Mouse (Mus musculus): ENCODE measurements around the gene Olfr670. TPM values are rescaled to one million over a fixed set of nuclear protein-coding genes. Genes with fewer than 3 reads are reported as not detected.
"Not testable (repeated sequence)": the region's sequence is repeated elsewhere in the genome, so short reads cannot be mapped to it uniquely, and the experiment has no call there.

The Olfr670 gene
- not detected in 2 replicates for total RNA-seq (2014; rRNA removed; ENCODE audit: low replicate concordance)
- not detected in 2 replicates for polyA plus RNA-seq (2015; fragmentation: Nextera tagmentation; extraction: Ambion mirVana)

DNA sequence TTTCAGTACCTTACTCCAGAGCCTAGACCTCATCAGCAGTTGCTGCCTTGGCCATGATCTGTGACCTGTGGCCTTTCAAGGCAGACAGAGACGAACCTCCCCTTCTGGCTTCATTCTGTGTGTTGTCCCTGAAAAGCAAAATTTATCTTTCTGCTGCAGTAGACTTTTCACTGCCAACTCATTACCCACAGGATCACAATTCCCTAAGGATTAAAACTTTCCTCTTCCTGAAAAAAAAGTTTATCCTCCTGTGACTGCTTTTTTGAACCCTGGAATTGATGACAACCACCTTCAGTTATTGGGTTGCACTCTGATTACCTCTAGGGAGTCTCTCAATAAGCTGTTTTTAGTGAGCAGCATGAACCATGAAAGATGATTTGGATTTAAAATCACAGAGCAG is at the start of gene Olfr670:
Olfr670 (minus strand) TSS at position 101 of the 400 bp plus-strand sequence.
- no peak within 1 kb of the TSS for H3K27ac ChIP-seq (ENCODE audit: low read depth)
- H3K9ac ChIP-seq (replicated peaks; ENCODE audit: low read depth, low read length) = no peak within 1 kb of the TSS
- DNase-seq (ENCODE audit: low spot score) (no peak), ATAC-seq (ENCODE audit: insufficient read depth, low read depth) (no peak)
- WGBS = 40% methylated on average over 1 of the region's 1 CpGs
- H3K4me2 ChIP-seq (ENCODE audit: low read depth, low read length) = no peak within 1 kb of the TSS
- H3K36me3 ChIP-seq (replicated peaks; ENCODE audit: control insufficient read depth, insufficient read depth, low read length) = no peaks in the 10 kb centered on the region
- H3K4me1 ChIP-seq (ENCODE audit: control insufficient read depth, insufficient read depth) = no peaks in the 10 kb centered on the region
- H3K4me3 ChIP-seq (ENCODE audit: low read depth, low read length) = no peak within 1 kb of the TSS
- TF ChIP-seq EP300 (IDR thresholded peaks at IDR 0.05; ENCODE audit: low read depth) (no peak), CTCF (IDR thresholded peaks at IDR 0.05; ENCODE audit: low read depth) (no peak)
- no peaks in the 10 kb centered on the region for H3K27me3 ChIP-seq (ENCODE audit: control insufficient read depth, insufficient read depth, low read length)
- H3K9me3 ChIP-seq (replicated peaks; ENCODE audit: control insufficient read depth, low read length) = no peaks in the 10 kb centered on the region

DNA sequence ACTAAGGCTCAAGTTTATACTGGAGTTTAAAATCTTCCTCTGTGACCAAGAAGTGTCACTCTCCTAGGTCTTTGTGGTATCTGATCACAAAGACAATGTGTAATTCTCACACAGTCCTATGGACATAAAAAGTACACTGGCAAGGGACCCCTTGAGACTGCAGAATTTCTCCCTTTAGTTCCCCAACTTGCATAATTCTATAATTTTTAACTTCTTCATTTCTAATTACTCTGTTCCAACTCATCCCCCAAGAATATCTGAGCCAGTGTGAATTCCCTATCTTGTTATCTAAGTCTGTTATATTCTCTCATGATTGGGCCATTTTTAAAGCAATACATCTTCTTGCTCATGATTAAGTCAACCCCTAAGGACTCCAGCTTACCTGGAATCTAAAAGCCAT is 39.5 kb upstream of the Olfr670 start, which contains the start of gene Olfr672:
Olfr672 (minus strand) TSS at position 101 of the 400 bp plus-strand sequence.
- Histone ChIP-seq H3K36me3 (replicated peaks; ENCODE audit: control insufficient read depth, insufficient read depth, low read length) (no peaks in the 10 kb centered on the region), H3K4me1 (ENCODE audit: control insufficient read depth, insufficient read depth) (no peaks in the 10 kb centered on the region), H3K27me3 (ENCODE audit: control insufficient read depth, insufficient read depth, low read length) (no peaks in the 10 kb centered on the region), H3K4me2 (ENCODE audit: low read depth, low read length) (no peak within 1 kb of the TSS), H3K9ac (replicated peaks; ENCODE audit: low read depth, low read length) (no peak within 1 kb of the TSS), H3K27ac (ENCODE audit: low read depth) (no peak within 1 kb of the TSS), H3K4me3 (ENCODE audit: low read depth, low read length) (no peak within 1 kb of the TSS), H3K9me3 (replicated peaks; ENCODE audit: control insufficient read depth, low read length) (0 out of 2 replicates have a peak, but pooled peaks cover 4% of the 10 kb centered on the region)
- TF ChIP-seq EP300 (IDR thresholded peaks at IDR 0.05; ENCODE audit: low read depth) = no peak
- TF ChIP-seq CTCF (IDR thresholded peaks at IDR 0.05; ENCODE audit: low read depth) = no peak
- DNase-seq (ENCODE audit: low spot score) (no peak), ATAC-seq (ENCODE audit: insufficient read depth, low read depth) (no peak)

DNA sequence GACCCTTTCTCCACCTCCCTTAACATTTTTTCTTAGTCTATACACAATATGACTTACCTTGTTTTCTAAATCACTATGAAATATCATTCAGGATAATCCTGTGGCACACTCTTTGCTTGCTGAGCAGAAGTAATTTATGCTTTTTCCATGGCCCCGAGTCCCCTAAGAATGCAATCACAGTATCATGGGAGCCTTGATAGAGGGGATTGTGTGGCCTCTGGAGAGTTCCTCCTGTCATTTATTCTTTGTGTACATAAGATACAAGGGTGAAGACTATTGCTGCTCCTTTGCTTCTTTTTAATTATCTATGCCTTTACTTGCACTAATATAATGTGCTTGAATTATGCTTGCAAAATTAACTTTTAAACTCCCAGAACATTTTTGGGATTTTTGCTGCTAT is 16.6 kb upstream of the Olfr670 start, which contains the start of gene Olfr671:
Olfr671 (minus strand) TSS at position 101 of the 400 bp plus-strand sequence.
- TF ChIP-seq CTCF (IDR thresholded peaks at IDR 0.05; ENCODE audit: low read depth) (no peak), EP300 (IDR thresholded peaks at IDR 0.05; ENCODE audit: low read depth) (no peak)
- Histone ChIP-seq H3K27me3 (ENCODE audit: control insufficient read depth, insufficient read depth, low read length) (no peaks in the 10 kb centered on the region), H3K9me3 (replicated peaks; ENCODE audit: control insufficient read depth, low read length) (no peaks in the 10 kb centered on the region), H3K4me3 (ENCODE audit: low read depth, low read length) (no peak within 1 kb of the TSS), H3K4me1 (ENCODE audit: control insufficient read depth, insufficient read depth) (no peaks in the 10 kb centered on the region), H3K27ac (ENCODE audit: low read depth) (no peak within 1 kb of the TSS), H3K4me2 (ENCODE audit: low read depth, low read length) (no peak within 1 kb of the TSS), H3K36me3 (replicated peaks; ENCODE audit: control insufficient read depth, insufficient read depth, low read length) (no peaks in the 10 kb centered on the region), H3K9ac (replicated peaks; ENCODE audit: low read depth, low read length) (no peak within 1 kb of the TSS)
- no peak for ATAC-seq (ENCODE audit: insufficient read depth, low read depth)
- DNase-seq (ENCODE audit: low spot score) = no peak
- 56% methylated on average over 1 of the region's 1 CpGs for WGBS

DNA sequence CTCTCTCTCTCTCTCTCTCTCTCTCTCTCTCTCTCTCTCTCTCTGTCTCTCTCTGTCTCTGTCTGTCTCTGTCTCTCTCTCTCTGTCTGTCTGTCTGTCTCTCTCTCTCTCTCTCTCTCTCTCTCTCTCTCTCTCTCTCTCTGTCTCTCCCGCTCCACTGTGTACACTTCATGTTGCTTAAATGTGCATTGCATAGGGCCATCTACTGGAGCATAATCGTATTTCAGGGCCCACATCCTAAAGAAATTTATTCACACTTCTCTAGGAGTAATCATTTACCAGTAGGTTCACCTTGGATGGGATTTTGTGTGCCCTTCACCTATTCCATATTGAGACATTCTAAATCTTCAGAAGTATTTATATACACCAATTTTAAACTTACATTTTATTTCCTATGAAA is 10.1 kb upstream of the Olfr670 start:
- H3K36me3 ChIP-seq (replicated peaks; ENCODE audit: control insufficient read depth, insufficient read depth, low read length); H3K4me2 ChIP-seq (ENCODE audit: low read depth, low read length); H3K9me3 ChIP-seq (replicated peaks; ENCODE audit: control insufficient read depth, low read length); H3K27ac ChIP-seq (ENCODE audit: low read depth); H3K4me3 ChIP-seq (ENCODE audit: low read depth, low read length); ATAC-seq (ENCODE audit: insufficient read depth, low read depth); H3K9ac ChIP-seq (replicated peaks; ENCODE audit: low read depth, low read length); H3K27me3 ChIP-seq (ENCODE audit: control insufficient read depth, insufficient read depth, low read length); H3K4me1 ChIP-seq (ENCODE audit: control insufficient read depth, insufficient read depth); DNase-seq (ENCODE audit: low spot score): not testable (repeated sequence)
- 56% methylated on average over 2 of the region's 2 CpGs for WGBS

DNA sequence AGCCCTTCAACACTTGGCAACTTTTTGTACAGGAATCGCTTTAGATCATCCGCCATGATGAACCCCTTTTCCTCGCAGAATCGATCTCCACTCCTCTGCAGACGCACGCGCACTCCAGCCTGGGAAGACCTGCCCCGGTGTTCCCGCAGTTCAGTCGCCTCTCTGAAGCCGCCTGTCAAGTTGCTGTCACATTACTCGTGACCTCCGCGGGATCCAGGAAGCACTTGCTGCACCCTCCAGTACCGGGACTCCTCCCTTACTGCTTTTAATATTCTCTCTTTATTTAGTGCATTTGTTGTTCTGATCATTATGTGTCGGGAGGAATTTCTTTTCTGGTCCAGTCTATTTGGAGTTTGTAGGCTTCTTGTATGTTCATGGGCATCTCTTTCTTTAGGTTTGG is 12.2 kb downstream of the Olfr670 start:
- ATAC-seq (ENCODE audit: insufficient read depth, low read depth); H3K27ac ChIP-seq (ENCODE audit: low read depth); DNase-seq (ENCODE audit: low spot score); H3K9me3 ChIP-seq (replicated peaks; ENCODE audit: control insufficient read depth, low read length); H3K4me2 ChIP-seq (ENCODE audit: low read depth, low read length); H3K9ac ChIP-seq (replicated peaks; ENCODE audit: low read depth, low read length); H3K27me3 ChIP-seq (ENCODE audit: control insufficient read depth, insufficient read depth, low read length); H3K4me1 ChIP-seq (ENCODE audit: control insufficient read depth, insufficient read depth); H3K36me3 ChIP-seq (replicated peaks; ENCODE audit: control insufficient read depth, insufficient read depth, low read length); H3K4me3 ChIP-seq (ENCODE audit: low read depth, low read length): not testable (repeated sequence)
- 86% methylated on average over 16 of the region's 16 CpGs for WGBS

DNA sequence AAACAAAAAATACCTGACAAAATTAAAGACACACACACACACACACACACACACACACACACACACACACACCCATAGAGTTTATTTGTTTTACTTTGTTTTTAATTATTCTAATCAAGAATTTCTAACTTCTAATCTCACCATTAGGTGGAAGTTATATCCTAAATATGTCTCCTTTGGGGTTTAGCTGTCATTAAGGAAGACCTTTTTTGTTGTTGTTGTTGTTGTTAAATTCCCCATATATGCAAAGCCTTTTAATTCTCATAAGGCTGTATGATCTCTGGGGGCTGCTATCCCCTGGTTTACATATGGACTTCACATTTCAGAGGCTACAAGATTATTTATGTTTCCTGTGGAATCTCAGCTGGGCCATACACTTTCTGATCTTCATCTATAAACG is 28.5 kb downstream of the Olfr670 start, which contains the start of gene Olfr669:
Olfr669 (plus strand) TSS at position 301 of the 400 bp plus-strand sequence.
- DNase-seq (ENCODE audit: low spot score) (no peak), ATAC-seq (ENCODE audit: insufficient read depth, low read depth) (no peak)
- no peak within 1 kb of the TSS for H3K27ac ChIP-seq (ENCODE audit: low read depth)
- H3K4me2 ChIP-seq (ENCODE audit: low read depth, low read length) = no peak within 1 kb of the TSS
- WGBS = 78% methylated on average over 1 of the region's 1 CpGs
- no peaks in the 10 kb centered on the region for H3K27me3 ChIP-seq (ENCODE audit: control insufficient read depth, insufficient read depth, low read length)
- H3K9me3 ChIP-seq (replicated peaks; ENCODE audit: control insufficient read depth, low read length) = no peaks in the 10 kb centered on the region
- no peak for TF ChIP-seq CTCF (IDR thresholded peaks at IDR 0.05; ENCODE audit: low read depth)
- TF ChIP-seq EP300 (IDR thresholded peaks at IDR 0.05; ENCODE audit: low read depth) = no peak
- H3K9ac ChIP-seq (replicated peaks; ENCODE audit: low read depth, low read length) = no peak within 1 kb of the TSS
- no peak within 1 kb of the TSS for H3K4me3 ChIP-seq (ENCODE audit: low read depth, low read length)
- H3K36me3 ChIP-seq (replicated peaks; ENCODE audit: control insufficient read depth, insufficient read depth, low read length) = no peaks in the 10 kb centered on the region
- no peaks in the 10 kb centered on the region for H3K4me1 ChIP-seq (ENCODE audit: control insufficient read depth, insufficient read depth)
